Mouse (Mus musculus) layer of hippocampus, adult 9-10 months (tissue): ENCODE data around the gene Cacna2d1.

Experiments
- DNase-seq: peaks from one replicate; pipeline ENCODE4 v3.0.0; 2022; ENCODE audit warnings: low spot score

Gene Cacna2d1

DNA sequence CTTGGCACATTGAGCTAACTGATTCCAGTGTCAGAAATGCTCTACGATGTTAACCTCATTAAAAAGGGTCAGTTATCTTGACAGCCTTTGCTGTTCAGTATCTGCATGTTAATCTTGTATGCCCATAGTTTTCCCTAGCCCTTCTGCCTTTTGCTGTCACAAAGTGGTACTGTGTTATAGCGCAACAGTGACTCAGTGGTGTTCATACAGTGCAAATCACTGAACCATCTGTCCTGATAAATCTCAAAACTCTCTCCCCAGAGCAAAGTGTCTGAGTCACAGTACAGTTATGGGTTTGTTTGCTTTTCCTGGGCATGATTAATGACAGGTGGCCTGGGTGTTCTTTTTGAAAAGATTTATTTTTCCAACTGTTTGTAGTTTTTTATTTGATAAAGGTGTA, 122.3 kb downstream of the Cacna2d1 start:
- DNase-seq, result peak; percentile 17

DNA sequence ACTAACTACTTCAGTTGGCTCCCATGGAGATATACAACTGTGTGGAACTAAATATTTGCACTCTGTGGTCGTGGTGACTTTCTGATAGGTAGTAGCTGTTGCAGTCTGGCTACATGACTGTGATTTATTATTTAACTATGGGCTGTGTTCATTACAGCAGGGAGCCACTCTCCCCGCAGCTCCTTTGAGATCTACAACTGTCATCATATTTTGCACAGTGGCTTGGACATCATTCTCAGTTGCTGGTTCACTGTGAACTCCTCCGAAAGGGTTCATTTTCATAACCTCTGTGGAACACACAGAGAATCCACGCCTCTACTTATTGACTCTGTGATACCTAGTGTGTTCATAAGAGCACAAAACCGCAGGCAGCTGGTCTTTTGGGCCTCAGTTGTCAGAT, 128.3 kb downstream of the Cacna2d1 start:
- no peak for DNase-seq

DNA sequence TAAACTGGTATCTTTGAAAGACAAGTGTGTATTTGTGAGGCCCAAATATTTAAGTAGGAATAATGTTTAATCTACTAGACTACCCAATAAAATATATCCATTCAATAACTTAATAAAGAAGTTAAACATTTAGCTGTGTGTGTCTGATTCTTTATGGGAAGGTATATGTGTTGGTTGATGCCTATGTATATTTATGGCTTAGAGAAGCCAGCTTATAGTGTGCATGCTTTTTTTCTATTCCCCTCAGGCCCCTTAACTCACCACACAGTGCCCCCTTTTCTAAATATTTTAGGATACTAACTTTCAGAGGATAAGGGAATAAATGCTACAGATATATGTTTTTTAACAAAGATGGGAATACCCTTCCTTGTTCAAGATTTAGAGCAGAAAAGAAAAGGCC, 128.8 kb downstream of the Cacna2d1 start:
- DNase-seq, result no peak

DNA sequence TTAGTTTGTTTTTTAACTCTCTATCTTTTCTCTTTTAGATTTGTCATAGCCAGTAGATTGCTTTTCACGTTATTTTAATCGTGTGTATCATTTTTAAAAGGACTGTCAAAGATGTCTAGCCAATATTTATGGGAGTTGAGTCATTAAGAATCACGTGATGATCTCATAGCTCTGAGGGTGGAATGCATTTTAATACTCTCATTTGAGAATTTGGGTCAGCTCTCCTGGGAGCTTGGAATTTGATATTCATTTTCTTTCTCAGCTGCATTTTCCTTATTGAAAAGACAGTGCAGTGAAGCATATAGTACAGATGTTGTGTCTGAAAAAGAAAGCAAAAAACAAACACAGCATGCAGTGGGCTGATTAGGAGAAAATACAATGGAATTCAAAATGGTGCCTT, 129.5 kb downstream of the Cacna2d1 start:
- DNase-seq, result no peak

DNA sequence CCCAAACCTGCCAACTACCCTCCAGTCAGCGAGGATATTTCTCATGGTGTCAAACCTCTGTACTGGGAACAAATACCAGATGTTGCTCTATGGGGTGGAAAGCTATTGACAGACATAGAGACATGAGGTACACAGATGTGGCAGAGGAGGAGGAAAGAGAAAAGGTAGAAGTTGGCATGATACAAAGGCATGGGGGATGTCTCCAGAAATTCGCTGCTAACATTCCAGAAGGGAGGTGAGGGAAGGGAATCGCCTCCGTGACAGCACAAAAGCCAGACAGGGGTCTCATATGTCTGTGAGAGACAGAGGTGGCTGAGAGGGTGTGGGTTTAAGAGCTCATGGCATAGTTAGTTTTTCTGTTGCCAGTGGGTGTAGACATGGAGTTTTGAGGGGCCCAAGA, 131.3 kb downstream of the Cacna2d1 start:
- no peak for DNase-seq

DNA sequence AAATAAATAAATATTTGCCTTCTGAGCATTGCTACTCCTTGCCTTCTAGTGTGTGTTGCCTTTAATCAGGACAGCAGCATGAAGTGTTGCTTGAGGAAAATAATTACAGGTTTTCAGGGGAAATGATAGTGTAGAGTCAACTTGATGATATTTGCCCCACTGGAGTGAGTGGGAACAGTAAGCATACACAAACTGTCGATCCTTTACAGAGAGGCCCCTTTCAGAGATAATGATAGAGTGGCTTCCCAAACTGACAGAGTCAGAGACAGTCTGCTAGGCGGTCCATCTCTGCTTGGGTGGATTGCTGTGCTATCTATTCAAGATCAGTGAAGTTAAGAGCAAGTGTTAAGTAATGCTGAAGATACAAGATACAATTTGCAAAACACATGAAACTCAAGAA, 147.8 kb downstream of the Cacna2d1 start:
- DNase-seq, result no peak

DNA sequence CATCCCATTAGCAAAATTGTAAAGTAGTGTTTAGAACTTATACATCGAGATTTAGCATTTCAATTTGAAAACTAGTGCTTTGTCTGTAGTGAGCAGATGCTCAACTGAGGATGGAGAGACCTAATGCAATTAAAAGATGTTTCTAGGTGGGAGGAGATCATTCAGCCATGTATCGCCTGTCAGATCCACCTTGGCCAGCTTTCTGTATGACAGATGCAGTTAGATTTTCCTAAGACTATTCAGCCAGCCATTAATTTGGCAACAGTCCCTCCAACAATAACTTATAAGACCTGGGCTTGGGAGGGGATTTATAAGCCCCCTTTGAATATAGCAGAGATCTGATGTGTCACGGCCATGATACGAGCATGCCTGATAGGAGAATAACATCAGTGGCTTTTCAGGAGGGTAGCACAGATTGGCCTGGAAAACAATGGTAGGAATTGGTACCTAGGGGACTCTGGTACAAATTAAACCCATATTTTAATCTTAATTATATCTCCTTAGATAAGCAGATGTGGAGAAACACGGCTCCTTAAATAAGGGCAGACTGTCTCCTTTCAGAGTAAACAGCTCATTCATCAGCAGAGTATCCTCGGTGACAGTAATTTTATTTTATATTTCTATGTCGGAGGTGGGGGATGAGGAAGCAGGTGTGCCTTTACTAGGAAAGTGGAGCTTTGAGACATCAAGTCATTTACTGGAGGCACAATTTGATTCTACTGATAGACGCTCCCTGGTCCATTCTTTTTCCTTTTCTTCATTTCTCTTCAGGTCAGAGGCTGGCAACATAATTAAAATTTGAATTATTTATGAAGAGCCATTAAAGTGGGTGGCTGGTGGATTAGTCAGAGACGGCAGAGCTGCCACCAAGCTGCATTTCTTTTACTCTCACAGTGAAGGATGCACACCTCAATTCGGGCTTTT, 152.8 kb downstream of the Cacna2d1 start:
- DNase-seq, result no peak

DNA sequence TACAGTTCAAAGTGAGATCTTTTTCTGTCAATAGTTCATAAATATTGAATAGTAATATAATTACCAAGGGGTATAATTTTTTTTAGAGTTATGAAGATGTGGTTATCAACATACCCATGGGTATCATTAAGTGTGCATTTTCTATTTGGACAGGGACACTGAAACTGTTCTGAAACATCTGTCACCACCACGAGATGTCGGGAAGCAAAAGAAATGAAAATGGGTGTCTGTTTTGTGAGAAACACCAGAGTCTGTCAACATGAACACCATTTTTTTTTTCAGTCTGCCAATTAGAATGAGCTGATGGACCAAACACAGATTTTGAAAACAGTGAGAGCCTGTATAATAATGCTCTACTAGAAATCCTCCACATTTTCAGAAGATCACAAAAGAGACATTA, 153.5 kb downstream of the Cacna2d1 start:
- no peak for DNase-seq

DNA sequence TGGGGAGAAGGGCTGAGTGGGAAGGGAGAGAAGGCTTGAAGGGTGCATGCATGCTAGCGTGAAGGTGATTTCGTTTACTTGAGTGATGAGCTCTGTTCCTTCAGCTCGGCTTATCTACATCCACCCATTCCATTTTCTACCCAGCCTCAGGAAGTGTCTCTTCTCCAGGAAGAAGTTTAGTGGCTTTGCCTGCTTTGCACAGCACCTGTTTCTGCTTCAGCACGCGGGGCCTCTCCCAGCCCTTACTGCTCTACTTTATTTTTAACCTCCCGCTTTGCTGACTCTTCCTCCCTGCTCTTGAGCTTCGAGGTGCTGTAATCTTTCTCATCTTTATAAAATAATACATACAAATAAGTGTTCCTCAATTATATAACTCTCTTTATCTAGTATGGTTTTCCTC, 158.0 kb downstream of the Cacna2d1 start:
- no peak for DNase-seq

DNA sequence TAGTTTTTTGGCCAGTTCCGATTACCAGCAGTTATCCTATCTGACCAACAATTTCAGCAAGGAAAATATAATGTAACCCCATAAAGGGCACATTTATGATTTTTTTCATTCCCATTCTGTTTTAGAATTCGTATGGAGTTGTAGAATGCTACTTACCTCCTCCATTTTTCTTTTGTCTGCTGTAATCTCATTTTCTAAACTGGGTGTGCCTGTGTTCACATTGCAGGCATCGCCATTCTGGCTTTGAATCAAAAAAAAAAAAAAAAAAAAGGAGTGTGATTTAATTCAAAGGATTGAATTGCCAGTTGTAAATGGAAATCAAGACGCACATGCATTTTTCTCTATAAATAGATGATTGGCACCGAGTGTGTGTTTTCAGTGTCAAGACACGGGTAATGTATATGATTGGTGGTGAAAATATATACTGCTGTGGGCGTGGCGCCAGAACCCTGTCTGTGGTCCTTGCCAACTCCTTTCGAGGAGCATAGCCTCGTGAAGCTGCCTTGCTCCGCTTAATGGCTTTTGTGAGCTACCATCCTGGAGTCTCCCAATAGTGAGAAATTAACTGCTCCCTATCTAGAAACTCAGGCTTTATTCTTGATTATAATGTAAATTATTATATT, 158.7 kb downstream of the Cacna2d1 start:
- DNase-seq, result no peak

DNA sequence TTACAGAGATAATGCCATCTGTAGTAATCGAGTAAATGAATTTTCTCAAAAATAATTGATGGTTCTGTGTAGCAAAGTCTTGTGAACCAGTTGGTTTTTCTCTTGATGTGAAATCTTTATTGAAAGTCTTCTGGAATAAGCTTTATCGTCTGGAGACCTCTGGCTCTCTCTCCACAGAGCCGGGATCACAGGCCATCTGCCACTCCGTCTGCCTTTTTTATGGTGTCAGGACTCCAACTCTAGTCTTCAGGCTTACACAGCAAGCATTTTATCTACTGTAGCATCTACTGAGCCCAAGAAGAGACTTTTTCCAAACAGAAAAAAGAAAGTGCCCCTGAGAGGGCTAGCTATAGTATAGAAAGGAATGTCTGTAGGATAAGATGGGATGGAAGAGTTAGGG, 160.9 kb downstream of the Cacna2d1 start:
- DNase-seq, result no peak

DNA sequence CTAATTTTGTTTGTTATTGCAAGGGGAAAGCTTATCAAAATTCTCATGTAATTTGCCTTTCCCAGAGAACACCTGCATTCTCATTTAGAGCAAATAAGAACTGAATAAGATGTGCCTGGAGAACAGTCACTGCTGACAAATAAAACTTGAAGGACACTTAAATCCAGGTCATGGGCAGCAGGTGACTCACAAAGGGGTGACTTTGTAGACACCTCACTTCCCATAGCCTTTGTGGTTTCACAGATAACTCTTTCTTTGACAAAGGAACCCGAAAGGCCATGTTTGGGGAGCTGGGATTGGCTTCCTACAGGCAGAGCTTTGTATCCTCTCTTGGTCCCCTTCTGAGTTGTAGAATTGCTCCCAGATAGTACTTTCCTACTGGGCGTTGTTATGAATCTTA, 164.3 kb downstream of the Cacna2d1 start:
- no peak for DNase-seq

DNA sequence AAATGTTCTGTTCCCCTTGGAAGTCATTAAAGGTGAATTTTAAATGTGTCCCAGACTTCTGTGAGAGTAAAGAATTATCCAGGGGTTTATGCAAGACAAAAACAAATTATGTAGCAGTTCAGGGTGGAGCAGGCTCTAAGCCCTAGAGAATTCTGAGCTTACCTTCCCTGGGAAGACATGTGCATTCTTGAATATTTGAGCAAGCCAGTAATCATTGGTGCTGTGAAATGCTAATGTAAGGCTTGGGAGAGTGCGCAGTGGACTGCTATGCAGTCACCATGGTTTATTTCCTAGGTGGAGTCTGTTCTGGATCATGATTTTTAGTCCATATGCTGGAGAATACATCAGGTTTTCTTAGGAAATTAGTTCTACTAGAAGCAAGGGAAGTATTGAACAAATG, 167.3 kb downstream of the Cacna2d1 start:
- no peak for DNase-seq

DNA sequence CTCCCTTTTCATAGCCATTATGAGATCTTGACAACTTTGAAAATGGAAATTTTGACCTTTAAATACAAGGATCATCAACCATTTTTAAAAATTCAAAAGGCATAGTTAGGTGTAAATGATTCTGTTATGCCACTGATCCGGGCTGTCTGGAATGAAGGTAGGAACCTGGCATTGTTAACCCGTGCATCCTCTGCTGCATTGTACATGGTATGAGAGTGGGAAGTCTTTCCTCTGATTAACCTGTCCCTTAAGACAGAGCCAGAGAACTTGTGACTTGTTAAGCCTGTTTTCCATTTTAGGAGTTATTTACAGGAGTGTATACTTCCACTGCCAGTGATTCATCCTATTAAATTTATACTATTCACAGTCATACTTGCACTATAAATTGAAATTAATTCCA, 171.2 kb downstream of the Cacna2d1 start:
- no peak for DNase-seq

DNA sequence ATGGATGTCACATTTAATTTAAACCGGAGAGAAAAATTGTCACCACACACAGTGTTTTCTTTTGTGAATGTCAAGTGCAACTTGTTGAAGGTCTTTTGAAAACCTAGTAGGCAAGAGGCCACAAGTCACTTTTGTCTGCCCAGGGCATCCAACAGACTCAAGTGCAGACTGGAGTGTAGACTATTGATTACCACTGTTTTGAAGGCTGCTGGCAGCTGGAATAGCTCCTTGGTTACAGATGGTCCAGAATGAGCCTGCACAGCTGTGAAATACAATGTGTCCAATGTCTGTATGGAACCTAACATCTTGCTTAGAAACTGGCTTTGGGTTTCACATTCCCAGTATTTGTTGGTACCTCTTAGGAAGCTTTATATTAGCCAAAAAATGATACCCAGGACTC, 176.2 kb downstream of the Cacna2d1 start:
- no peak for DNase-seq

DNA sequence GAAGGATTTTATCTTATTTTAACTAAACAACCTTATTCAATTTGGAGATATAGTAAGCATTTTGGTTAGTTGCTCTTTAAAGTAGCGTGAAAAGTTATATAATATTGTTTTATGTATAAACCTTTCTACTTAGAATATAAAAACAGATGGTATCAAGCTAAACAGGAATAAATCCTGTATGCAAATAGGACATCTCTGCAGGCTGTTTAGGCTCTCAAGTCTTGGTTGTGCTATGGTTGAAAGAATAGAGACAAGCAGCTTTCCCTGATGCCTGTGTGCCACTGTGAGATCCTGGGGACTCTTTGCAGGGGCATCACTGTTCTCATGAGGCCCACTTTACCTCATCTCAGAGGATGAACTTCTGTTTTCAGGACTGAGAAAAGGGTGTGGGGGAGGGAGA, 179.4 kb downstream of the Cacna2d1 start:
- DNase-seq, result no peak

DNA sequence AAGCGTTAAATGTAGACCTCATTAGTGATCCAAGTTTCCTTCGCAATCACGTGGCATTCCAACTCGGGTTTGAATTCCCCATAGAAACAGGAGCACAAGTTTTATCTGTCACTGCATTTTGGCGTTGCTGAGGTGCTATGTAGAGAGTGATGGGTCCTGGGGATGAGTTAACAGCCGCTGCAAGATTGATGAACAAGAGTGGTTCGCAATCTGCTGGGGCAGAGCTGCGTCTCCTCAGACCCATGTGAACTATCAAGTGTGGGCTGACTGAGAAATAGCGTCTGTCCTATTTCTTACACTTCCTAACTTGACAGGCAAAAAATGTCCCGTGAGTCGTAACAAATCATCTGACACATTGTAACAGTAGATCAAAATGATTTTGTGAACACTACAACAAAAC, 186.8 kb downstream of the Cacna2d1 start:
- DNase-seq, result no peak

DNA sequence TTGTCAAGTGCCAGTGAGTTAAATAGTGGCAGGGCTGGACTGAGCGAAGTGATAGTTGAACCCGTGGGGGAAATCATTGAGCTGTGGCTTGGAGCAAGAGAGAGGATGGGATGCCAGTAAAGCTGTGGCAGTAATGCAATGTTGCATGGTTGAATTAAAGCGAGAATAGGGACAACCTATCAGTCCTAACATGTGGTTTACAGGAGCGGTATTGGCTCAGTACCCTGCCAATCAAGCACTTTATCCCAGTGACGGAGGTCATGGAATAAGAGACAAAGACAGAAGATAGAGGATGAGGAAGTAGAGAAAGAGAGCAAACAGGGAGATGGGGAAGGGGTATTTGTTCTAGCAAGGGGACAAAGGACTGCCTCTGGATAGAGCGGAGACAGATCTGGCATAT, 187.6 kb downstream of the Cacna2d1 start:
- no peak for DNase-seq

DNA sequence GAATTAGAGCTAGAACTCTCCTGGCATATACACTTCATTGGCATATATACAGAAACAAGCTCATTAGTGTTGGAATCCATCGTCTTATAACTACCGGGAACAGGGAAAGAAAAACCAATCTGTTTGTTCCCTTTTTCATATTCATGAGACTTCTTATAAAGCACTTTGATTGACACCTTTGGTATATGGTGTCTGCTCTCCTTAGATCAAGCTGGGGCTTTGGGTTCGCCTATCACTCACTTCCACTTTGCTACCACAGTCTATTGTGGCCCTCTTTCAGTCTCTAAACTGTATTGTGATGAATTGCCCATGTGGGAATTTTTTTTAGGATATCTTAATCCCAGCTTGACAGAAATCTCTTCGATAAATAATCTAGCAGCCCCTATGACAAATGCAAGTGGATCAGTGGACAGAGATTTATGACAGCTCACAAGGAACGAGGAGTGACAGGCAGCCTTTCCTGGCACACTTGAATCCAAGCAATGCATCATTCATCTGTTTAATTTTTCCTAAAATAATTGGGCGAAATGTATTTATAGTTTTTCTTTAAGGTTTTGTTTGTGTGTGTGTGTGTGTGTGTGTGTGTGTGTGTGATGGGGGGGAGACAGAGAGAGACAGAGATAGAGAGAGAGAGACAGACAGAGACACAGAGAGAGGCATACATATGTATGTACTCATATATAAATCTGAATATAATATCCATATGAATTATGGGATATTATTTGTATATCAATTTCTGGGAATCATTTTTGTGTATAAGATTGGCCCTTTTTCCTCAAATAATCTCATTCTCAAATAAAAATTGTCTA, 200.0 kb downstream of the Cacna2d1 start:
- no peak for DNase-seq

DNA sequence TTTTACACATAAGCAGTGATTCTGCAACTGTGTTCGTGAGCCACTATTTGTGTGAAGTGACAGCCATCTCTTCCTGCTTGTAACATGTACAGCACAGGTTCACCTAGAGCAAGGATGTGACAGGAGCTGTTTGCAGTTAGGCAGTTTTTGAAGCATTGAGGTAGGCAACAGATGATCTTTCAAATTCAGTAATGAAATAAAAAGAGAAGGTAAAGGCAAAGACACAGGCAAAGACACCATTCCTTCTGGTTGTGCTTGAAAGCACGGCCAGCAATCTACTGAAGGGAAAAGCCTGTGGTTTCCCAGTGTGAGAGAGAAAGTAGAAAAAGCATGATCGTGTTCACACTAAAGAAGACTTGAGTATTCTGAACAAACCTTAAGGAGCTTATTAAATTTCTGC, 201.5 kb downstream of the Cacna2d1 start:
- no peak for DNase-seq

DNA sequence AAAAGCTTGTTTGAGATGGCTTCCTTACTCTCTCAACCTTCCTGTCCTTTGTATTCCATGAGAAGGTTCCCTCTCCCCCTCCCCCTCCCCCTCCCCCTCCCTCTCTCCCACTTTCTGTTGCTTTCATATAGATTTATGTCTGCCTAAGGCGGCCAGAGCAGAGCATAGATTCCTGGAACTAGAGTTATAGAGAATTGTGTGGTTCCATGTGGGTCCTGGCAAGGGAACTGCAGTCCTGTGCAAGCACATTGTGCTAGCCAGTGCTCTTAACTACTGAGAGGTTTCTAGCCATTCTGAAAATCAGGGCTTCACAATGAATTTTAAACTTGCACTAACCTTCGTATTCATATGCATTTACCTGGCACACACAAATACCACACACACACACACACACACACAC, 202.3 kb downstream of the Cacna2d1 start:
- no peak for DNase-seq

DNA sequence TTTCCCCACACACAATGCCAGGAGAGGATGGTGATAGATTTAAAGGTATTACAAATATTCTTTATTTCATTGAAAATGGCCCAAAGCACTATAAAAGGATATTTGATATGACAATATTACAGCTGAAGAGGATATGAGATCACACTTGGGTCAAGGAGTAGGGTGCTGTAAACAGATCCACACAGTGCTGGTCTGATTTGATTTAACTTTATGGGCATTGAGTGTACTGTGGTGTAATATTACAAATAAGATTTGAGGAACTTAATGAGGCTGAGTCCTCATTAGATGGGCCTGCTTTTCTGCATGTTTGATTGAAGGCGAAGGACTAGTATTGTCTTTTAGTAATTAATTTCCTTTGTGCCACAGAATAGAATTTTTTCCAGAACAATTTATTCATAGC, 212.1 kb downstream of the Cacna2d1 start:
- no peak for DNase-seq
